Mouse (Mus musculus) fibroblast of lung, adult 2 months (primary cell): ENCODE data around the gene Aamp.

Experiments used
- DNase-seq: peaks from one replicate; pipeline ENCODE4 v3.0.0-alpha.2; 2011; ENCODE audit warnings: low read depth

Gene Aamp

DNA sequence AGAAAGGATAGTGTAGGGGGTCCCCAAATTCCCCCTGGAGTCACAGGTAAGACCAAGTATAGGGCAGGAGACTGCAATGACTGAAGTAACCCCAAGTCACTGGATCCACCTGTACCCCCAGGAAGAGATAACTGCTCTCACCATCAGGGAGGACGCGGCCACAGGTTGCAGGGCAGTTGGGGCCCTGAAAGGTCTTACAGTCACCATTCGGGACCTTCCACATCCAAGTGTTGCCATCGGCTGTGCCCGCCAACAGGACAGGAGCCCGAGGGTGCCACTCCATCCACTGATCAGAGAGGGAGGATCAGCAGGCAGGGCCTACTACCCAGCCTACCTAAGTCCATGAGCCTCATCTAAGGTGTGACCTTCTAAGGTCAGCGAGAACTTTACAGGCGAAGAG lies 2.7 kb downstream of the Aamp start:
- DNase-seq: no peak

DNA sequence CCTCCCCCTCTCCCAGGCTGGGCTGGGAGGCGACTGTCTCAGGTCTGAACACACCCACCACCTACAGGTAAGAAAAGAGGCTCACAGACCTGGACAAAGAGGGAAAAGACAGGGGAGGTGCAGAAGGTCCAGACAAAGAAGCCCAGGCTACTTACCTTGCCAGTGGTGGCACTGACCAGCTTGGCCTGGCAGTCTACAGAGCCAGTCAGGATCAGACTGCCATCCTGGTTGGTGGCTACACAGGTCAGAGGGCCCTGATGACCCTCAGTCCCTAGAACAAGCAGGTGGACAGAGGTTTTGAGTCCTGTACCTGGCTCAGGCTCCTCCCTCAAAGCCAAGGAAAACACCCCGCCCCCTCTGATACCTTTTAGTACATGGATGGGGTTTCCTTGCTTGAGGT lies 3.2 kb downstream of the Aamp start:
- DNase-seq: no peak

DNA sequence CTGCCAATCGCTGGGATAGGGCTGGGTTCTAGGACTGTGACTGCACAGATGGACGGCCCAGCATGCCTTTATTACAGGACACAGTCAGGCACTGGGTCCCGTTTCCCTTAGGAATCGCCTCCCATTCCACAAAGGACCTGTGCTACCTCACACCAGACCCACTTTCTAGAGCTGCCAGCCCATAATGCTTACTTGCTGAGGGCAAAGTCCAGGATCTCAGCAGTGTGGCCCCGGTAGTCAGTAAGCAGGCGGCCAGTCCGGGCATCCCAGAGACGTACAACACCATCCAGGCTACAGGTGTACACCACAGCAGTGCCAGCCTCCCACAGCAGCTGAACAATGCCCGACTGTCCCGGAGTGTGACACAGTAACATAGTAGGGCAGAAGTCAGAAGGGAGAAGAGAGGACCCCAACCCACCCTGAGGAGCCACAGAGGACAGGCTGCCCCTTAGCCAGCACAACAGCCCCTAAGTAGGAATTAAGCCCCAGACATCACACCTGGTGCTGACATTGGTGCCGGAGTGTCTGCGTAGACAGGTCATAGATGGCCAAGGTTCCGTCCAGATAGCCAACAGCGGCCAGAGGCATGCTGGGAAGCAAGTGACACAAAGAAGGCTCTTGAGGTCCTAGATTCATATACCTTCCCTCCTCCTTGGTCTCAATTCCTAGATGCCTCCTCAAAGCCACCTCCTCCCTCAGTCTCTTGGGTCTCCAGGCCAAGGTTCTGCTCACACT lies 3.8 kb downstream of the Aamp start:
- DNase-seq: no peak

DNA sequence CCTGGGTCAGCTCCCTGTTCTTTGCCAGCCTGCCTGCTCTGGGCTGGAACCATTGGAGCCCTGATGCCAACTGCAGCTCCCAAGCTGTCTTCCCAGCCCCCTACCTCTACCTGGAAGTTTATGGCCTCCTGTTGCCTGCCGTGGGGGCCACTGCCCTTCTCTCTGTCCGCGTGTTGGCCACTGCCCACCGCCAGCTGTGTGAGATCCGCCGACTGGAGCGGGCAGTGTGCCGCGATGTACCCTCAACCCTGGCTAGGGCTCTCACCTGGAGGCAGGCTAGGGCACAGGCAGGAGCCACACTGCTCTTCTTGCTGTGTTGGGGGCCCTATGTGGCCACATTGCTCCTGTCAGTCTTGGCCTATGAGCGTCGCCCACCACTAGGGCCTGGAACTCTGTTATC lies 5.5 kb downstream of the Aamp start:
- DNase-seq: no peak

DNA sequence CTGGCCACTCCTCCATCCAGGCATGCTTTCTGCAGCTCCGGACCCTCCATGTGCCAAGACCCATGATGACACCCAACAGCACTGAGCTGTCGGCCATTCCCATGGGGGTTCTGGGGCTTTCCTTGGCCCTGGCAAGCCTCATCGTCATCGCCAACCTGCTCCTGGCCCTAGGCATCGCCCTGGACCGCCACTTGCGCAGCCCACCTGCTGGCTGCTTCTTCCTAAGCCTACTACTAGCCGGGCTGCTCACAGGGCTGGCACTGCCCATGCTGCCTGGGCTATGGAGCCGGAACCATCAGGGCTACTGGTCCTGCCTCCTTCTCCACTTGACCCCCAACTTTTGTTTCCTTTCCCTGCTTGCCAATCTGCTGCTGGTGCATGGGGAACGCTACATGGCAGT lies 6.0 kb downstream of the Aamp start, which contains the start of gene Gpbar1:
Gpbar1 (plus strand) TSS at position 13 of the 400 bp plus-strand sequence.
- no peak for DNase-seq

DNA sequence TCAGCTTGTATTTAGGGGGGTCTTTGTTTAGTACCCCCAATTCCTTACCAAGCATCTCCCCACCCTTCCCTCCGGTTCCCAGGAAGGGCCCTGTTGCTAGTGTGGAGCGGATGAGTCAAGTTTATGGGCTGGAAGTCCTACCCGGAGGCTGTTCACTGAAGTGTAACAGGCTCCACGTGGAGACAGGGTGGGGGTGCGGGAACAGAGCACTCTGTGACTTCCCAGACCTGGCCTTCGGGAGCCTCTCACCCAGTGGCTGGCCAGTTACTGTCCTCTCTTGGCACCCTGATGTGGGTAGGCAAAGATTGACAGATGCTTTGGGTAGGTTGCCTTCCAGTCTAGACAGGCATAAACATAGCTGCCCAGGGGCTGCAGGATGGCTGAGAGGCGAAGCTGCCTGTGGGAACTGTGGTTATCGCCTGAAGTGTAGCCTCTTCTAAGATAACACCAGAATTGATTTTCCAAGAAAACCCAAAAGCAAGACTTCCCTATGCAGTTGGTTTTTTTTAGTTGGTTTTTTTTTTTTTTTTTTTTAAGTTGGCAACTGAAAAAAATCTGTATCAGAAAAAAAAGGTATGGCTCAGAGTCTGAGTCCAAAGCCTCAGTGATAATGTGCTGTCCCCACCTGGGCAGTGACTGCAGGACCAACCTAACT lies 6.5 kb downstream of the Aamp start:
- DNase-seq: no peak

DNA sequence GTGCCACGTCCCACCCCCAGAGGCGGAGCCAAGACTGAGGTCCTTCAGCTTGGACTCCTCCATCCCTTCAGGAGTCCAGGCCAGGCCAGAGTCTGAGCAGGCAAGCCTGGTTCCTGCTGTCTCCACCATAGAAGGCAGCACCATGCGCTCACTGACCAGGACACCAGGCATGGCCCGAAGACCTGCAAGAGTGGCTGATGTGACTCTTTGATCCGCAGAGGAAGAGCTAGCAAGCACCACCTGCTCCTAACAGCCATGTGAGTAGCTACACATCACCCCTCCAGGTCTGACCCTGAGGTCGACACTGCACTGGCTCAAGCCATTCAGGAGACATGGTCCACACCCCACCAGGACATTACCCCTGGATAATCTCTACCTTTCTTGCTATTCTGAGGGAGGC lies 7.5 kb downstream of the Aamp start:
- no peak for DNase-seq

DNA sequence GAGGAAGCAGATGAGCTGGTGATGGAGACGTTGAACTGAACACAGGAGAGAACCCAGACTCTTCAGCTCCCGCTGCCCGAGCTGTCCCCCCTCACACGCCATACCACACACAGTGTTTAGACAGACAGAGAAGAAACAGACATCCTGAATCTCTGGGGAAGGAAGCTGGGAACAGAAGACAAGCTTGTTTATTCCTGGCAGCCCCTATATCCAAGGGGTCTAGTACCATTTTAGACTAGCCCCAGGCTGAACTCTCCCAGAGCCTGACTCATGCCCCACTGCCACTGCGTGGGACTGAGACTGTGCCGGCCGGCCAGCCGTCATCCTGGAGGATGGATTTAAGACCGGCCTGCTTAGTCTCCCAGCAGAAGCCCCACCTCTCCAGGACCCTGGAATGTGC lies 9.5 kb downstream of the Aamp start:
- DNase-seq: no peak

DNA sequence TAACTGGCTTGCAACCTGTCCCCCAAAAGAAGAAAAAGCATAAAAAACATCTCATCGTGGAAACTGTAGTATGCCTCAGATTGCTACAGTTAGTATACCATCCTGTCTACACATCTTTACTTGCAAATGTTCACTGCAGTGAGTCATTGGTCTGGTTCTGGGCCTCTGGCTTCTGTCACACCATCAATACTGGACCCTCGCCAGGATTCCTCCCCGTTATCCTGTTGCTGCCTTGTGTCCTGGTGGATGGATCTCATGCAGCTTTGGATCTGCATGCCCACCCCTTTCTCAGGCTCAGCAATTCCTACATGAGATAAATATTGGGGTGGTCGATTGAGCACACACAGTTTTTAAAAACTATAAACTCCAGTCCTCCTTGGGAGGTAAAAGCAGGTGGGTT lies 12.9 kb downstream of the Aamp start:
- no peak for DNase-seq

DNA sequence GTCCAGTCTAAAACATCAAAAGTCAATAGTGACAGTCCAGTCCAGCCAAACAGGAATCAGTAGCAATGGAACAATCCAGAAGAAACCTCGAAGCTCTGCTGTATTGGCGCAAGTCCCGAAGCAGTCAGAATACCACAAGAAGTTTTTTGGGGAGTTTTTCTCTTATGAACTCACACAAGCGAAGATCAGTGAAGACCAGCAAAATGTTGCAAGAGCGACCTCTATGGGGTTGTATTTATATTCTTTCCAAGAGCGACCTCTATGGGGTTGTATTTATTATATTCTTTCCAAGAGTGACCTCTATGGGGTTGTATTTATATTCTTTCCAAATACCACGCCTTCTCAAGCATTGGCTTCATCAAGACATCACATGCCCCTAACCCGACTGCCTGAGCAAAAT lies 15.8 kb downstream of the Aamp start:
- DNase-seq: no peak

DNA sequence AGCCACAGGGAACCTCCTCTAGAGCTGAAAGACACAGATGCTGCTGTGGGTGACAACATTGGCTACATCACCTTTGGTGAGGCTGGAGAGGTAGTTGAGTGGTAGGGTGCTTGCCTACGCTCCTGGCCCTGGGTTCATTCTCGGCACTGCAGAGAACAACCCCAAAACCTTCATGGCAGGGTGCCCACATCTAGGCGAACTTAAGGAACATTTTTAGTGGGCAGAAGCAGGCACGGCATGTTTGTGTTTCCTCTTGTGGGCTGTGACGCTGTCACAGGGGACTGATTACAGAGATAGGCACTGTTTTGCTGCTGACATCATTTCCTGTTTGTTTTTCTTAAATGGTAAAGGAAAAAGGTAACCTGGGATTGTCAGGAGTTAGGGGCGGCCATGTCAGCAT lies 22.0 kb downstream of the Aamp start:
- DNase-seq: no peak

DNA sequence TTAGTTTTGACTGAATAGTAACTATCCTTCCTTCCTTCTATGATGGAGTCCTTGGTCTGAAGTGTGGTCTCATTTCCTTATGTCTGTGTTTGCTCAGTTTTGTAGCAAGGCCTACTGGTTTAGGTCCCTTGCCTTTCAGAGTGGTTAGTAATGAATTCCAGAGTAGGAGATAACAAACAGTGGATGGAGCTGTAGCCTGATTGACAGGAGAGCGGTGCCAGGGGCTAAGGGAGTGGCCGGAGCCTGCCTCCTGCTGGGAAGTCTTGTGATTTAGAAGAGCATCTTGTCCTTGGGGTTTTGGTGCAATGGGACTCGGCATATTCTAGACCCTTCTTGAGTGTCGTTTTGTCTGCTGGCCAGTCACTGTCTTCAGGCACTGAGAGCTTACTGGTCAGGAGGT lies 27.8 kb downstream of the Aamp start:
- no peak for DNase-seq

DNA sequence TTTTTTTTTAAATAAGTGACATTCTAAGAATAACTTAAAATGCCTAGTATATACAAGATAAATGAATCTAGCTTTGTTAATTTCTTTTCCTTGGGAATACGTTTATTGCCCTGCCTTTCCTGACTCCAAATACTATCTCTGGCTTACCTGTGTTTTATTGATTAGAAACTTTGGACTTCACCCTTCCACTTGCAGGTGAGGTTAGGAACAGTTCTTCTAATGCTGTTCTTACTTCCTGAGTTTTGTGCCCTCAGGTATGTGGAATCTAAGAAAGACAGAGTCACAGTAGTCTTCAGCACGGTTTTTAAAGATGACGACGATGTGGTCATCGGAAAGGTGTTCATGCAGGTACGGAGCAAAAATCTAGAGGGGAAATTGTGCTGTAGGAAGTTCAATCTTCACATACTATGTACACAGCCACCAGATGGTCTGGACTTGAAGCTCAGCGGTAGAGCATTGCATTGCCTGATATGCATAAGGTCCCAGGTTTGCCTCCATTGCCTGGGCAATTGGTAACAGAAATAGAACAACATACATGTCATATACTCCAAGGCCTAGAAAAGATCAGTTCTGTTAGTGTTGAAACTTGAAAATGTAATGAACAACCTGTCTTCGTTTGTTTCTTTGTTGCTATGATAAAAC lies 28.7 kb downstream of the Aamp start:
- no peak for DNase-seq

DNA sequence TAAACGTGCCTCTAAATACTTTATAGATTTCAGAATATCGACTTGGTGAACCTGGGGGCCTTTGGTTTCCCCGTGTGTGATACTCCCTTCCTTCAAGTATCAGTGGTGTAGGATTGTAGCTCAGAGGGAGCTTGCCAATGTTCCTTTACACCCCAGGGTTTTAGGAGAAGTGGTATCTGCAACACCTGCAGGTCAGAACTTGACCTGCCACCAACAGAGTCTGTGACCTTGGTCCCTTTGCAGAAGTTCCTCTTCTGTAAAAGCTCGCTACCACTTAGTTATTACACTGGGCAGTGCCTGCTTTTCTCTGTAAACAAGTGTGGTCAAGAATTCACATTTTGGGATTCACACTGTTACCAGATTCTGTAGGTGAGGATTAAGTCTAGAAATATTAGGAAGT lies 34.4 kb downstream of the Aamp start:
- no peak for DNase-seq

DNA sequence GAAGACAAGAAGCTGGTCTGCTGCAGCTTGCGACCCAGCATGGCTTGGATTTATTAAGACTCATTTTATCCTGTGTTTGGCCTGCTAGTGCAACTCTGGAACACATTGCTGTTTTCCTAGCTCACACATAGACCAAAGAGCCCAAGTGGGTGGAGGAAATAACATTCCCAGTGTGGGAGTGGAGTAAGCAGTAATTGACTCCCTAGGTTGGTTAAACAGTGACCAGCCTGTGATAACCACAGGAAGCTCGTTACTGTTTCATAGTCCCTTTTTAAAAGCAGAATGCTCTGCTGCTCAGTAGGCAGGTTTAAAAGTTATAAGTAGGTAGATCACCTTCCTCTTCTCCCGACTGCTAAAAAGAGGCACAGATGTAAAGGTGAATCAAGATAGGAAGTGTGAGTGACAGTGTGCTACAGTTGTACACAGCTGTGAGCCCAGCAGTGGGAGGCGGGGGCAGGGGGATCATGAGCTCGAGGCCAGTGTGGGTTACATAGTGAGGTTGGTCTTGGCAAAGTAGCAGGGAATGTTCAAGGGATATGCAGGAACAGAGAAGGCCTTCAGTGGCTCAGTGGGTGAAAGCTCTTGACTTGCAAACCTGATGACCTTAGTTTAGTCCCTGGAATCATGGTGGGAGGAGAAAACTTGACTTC lies 35.1 kb downstream of the Aamp start:
- DNase-seq: peak; percentile 49

DNA sequence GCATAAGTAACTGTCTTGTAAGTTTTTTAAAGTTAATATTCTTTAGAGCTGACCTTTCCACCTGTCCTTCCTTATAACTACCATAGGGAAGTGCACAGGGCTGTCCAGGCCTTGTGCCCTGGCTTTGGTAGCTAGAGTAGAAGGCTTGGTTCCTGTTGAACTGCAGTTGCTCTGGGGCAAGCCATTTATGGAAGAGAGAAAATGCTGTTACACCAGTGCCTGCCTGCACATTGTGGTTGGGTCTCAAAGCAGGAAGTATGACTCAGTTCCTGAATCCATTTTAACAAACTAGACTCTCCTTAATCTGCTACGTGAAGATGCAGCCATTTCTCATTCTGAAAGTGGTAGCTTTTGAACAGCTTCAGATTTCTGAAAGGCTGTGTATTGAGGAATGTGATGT lies 35.7 kb downstream of the Aamp start:
- DNase-seq: peak; percentile 53

DNA sequence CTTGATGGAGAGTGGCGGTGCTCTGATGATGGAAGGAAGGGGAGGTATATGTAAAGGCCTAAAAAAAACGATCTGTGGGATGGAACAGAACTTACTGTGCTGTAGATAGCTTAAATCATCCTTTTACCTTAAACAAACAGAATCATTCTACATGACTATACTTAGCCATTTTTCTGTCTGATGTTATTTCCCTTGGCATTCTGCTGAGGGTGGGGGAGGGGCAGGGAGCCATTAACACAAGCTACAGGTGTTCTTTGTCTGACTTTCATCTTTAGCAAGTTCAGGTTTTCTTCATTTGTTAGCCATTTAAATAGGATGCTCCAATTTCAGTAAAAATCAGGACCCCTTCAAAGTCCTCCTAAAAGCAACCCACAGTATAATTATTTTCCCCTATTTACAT lies 39.0 kb downstream of the Aamp start:
- no peak for DNase-seq

DNA sequence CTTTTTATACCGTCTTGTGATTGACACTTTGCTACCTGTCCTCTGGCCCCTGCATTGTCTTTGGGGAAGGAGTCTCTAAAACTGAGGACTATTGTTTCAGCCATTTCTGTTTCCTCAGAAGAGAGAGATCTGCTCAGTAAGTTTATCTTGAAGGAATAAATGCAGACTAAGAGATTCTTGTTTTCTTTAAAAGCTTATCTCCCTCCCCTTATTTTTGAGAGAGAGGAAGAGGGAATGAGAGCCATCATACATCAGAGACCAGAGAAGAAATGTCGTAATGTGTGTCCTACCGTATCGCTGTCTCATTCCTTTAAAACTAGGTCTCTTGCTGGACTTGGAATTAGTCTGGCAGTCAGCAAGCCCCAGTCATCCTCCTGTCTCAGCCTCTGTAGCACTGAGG lies 43.7 kb downstream of the Aamp start:
- DNase-seq: no peak

DNA sequence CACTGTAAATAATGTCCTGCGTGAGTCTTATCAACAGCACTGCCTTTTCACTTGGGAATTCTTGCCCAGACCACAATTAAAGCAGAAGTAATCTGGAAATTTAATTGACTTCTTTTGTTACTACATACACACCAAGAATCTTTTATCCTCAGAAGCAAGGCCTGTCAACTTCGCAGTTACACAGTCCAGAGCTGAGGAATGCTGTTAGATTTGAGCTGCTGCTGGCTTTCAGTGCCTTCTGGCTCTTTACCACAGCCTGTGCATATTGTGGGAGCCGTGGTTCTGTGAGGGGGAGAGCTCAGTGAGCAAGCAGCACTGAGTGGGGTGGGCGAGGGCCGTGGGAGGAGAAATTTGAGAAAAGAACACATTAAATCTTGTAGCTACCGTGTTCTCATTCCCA lies 44.2 kb downstream of the Aamp start:
- DNase-seq: no peak

DNA sequence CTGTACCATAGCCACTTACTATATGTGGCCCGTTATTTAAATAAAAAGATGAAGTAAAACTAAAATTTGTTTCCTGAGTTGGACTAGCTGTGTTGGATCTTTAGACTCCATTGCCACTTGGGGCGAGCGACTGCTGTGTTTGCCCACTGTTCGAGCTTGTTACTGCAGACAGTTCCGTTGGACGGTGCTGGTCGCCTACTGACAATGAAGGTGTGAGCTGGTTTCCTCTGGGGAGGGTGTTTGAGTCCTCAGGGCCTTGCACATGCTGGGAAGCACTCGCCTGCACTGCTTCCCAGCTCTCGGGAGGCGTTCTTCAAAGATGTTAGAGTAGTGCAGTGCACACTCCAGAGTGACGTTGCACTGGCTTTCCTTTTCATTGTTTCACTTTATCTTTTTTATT lies 44.9 kb downstream of the Aamp start:
- DNase-seq: no peak

DNA sequence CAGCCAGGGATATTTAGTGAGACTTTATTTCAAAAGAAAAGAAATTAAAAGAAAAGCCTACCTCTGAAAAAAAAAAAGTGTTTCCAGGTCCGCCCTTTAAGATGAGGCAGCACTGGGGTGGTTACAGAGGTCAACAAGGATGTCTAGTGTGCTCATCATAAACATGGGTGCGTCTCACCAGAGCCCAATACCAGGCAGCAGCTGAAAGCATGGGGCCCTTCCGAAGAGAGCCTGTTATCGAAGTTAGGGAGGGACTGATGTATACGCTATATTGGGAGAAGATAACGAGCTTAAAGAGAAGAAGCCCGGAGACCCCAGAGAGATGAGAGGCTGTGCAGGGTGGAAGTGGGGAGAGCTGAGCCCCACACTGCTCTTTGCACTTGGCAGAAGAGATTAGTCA lies 45.4 kb downstream of the Aamp start:
- no peak for DNase-seq

DNA sequence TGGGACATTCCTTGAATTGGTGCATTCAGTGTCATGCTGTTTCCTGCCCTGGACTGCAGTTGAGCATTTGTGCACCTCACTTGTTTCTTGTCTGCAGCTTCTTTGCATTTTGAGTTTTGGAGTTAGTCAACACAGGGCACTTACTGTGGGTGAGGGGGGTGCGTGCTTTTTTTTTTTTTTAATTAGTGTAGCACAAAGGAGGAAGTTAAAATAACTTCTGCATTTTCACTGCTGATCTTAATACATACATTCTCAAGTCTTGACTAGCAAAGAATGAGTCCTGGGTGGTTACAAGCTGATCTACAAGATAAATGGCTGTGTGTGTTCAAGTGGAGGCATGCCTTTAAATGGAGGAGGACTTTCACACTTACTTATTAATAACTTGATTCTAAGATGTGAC lies 46.4 kb downstream of the Aamp start:
- DNase-seq: no peak

DNA sequence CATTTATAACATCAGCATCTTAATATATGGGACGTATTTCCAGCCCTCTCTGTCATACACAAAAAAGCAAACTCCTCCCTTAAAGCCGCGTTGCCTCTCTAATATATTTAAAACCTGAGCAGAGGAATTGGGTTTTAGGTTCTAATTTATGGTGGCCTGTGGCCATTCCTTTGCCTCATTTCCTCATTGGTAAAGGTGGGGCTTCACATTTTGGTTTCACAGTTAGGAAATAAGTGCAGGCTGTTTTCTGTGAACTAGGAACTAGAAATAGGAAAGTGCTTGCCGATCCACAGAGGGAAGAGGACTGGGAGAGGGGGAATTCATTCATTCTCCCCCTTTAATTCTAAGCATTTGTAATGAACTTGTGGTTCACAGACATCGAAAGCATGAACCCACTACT lies 46.9 kb downstream of the Aamp start:
- DNase-seq: no peak
